Mouse (Mus musculus): Measurements from ENCODE around the gene Prelid1.

The Prelid1 gene

DNA sequence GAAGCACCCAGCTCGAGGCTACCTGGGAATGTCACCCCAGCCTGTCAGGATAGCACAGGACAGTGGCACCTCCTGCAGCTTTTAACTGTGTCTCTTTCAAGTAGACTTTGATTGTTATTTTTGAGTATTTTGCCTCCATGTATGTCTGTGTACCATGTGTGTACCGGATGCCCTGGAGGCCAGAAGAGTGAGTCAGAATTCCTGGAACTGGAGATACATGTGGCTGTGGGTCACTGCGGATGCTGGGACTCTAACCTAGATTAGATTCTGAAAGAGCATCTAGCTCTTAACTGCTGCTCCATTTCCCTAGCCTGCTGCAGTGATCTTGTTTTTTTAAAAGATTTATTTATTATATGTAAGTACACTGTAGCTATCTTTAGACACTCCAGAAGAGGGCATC is 12.0 kb downstream of the Prelid1 start:
- DNase-seq (ENCODE audit: low spot score in 2 of 2): no peak

GRCm38 (mm10) chr13:55335701-55336100 is 15.4 kb downstream of the Prelid1 start:
- DNase-seq (ENCODE audit: low spot score in 2 of 2): no peak

- no peak for DNase-seq (ENCODE audit: low spot score in 2 of 2)
Measured at GRCm38 (mm10) chr13:55337341-55337975, 17.2 kb downstream of the Prelid1 start.

GRCm38 (mm10) chr13:55338131-55339054 is 18.1 kb downstream of the Prelid1 start:
- no peak for DNase-seq (ENCODE audit: low spot score in 2 of 2)

DNA sequence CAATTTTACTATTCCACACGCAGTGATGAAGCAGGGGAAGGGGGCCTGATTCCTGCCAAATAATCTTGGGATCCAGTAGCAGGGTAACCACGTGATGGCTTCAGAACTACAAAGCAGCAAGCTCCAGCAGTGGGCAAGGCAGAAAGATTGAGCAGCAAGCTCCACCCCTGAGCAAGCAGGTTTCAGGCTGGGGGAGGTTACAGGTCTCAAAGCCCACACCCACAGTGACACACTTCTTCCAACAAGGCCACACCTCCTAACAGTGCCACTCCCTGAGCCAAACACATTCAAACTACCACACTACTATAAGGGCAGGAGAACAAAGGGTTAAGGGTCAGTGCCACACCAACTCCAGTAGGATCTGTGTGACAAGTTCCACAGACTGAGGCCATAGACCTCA is 19.0 kb downstream of the Prelid1 start:
- DNase-seq (ENCODE audit: low spot score in 2 of 2): no peak

DNA sequence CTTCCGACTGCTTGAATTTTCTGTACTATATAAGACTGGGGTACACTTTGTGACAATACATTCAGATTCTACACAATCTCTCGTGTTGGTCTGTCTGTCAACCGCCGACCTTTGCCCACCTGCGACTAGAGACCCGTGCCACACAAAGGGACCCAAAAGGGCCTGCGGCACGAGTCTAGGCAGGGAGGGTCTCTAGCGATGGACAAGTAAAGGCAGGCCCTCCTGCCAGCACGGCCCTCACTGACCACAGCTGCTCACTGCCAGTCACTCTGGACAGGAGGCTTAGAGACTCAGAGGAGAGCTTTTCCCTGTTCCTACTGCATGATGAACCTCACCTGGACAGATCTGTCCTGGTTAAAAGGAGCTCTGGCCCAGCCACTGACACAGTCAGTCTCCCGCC is 22.2 kb downstream of the Prelid1 start:
- no peak for DNase-seq (ENCODE audit: low spot score in 2 of 2)

DNA sequence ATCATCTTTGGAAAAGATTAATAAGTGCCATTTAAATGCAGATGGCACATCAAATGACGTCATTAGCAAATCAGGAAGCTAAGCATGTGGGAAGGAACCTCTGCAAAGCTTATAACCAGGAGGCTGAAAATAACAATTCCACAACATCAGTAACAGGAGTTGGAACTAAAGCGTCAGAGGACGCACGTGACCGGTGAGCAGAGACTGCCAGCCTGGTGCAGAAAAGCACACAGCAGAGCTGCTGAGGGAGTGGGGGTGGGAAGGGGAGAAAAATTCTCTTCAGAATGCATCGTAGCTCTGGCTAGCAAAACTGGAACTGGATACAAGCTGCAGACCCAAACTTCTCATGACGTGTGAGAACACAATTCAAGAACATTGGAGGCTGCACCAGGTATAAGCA is 24.0 kb downstream of the Prelid1 start:
- peak; percentile 51 to 80 for DNase-seq (ENCODE audit: low spot score in 2 of 2)

GRCm38 (mm10) chr13:55346745-55347144 is 26.4 kb downstream of the Prelid1 start:
- DNase-seq (ENCODE audit: low spot score in 2 of 2): no peak

- DNase-seq (ENCODE audit: low spot score in 2 of 2): no peak
Measured at GRCm38 (mm10) chr13:55361145-55361544, 40.8 kb downstream of the Prelid1 start.

DNA sequence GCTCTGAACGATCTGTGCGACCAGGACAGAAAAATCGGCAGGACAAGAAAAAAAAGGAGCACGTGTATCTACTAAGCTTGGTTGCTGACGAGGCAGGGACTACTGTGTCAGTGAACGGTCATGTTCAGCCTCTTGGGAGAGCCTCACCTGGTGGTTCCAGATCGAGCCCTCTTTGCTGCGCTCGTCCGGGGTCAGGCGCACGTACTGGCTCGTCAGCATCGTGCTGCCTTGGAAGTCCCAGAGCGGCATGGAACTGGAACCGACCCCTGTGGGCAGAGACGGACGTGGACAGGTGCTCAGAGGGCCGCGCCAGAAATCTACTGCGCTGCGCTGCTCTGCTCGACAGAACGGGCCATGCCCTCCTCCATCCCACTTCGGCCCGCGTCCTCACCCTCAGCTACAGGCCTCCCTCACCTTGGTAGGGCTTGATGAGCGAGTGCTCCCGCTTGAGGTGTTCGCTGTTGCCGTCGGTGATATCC is 41.7 kb downstream of the Prelid1 start:
- no peak for DNase-seq (ENCODE audit: low spot score in 2 of 2)

DNA sequence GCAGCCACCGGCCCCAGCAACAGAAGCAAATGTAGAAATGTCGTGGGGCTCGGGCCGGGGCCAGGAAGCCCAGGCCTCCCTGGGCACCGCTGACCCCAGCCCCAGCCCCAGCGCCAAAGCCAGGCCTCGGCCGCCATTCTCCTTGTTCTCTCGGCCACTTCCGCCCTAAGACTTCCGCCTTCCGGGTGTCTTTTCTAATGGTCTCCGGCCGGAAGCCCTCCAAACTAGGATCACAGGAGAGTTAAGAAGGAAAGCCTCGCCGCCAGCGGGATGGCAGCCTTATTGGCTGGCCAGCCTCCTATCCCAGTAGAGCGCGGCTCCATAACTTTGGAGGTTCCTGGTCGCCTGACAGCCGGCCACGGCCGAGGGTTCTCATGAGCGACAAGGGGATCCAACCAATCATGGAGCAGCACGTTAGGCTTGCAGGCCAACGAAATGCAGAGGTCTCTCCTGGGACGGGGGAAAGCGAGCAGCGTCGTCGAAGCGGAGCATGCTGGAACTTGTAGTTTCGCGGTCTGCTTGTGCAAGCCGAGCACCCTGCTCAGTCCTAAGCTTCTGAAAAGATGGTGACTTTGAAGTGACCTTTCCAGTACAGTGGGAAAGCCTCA is 42.3 kb downstream of the Prelid1 start, which contains the start of gene Lman2:
Lman2 (minus strand) TSS at position 331 of the 608 bp plus-strand sequence.
- DNase-seq (ENCODE audit: low spot score in 2 of 2): peak; percentile 99

- DNase-seq (ENCODE audit: low spot score in 2 of 2): no peak
Measured at GRCm38 (mm10) chr13:55368401-55368800, 48.1 kb downstream of the Prelid1 start.

- peak; percentile 47 to 65 for DNase-seq (ENCODE audit: low spot score in 2 of 2)
Measured at GRCm38 (mm10) chr13:55369531-55370114, 49.3 kb downstream of the Prelid1 start, which contains the start of gene Rgs14. Gene Rgs14, plus strand, starts transcription at chr13:55369732.

- no peak for DNase-seq (ENCODE audit: low spot score in 2 of 2)
Measured at GRCm38 (mm10) chr13:55370234-55370633, 49.9 kb downstream of the Prelid1 start.

- DNase-seq (ENCODE audit: low spot score in 2 of 2): no peak
Measured at GRCm38 (mm10) chr13:55371007-55371681, 50.8 kb downstream of the Prelid1 start.

DNA sequence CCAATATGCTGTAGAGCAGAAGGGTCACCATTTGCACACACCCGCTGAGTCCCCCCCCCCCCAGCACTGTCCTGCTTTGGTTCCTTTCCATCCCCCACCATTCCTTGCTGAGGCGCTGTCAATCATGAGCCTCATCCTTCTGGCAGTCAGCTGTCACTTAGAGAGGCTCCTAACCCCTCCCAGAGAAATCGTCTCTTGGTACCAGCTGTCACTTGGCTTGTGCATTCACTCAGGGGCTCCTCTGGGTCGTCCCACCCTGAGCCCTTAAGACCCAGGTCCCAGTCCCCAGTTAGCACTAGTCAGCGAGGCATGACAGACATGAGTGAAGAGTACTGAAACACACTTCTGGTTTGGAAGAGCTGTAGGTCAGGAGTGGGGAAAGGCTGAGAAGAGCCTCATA is 51.4 kb downstream of the Prelid1 start:
- DNase-seq (ENCODE audit: low spot score in 2 of 2): no peak

DNA sequence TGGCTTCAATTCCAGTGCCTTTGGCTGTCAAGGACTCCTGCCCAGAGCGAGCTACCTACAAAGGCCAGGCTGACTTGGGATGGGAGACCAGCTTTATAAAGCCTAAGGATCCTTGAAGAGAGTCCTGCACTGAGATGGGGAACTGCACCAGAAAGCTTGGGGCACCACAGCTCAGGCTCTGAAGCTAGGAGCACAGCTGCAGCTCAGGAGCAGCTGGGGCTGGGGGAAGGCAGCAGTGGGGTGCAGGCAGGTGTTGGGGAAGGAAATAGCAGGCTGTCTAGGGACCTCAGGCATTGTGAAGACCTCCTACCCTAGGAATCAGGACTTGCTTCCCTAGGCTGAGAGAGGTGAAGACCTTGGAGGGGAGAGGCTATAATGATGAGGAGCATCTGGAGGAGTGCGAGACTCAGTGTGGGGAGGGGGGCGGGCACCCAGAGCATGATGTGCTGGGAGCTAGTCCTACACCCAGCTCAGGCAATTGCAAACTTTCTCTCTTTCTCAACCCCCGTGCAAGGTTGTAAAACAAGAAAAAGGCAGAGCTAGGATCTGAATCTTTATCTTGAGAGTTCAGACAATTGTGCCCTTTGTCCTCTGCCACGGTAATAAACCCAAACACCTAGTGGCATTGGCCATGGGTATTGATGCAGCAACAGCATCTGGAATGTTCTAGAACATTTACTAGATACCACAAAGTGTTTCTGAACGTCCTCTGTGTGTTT is 54.1 kb downstream of the Prelid1 start:
- no peak for DNase-seq (ENCODE audit: low spot score in 2 of 2)

Data from right cerebral cortex, postnatal 36 days (tissue).